Mouse (Mus musculus) hindbrain, embryonic 13.5 days (tissue): ENCODE data around the gene Hopx. TPM values are rescaled to one million over a fixed set of nuclear protein-coding genes. Genes with fewer than 3 reads are reported as not detected.

Experiments used
- ATAC-seq: fragments of 200-750 bp; cut with Nextera tagmentation; 2 replicates; pipeline ENCODE4 v1.8.0; 2017; ENCODE audit warnings: moderate TSS enrichment; ENCODE audit not compliant: low FRiP score
- H3K27ac ChIP-seq: fragments of 300-500 bp; sonication (generic); 2 replicates; pipeline ENCODE4 v1.5.1; 2015; ENCODE audit warnings: inconsistent platforms, mild to moderate bottlenecking, moderate library complexity
- H3K27me3 ChIP-seq: fragments of 300-500 bp; sonication (generic); 2 replicates; pipeline ENCODE4 v1.6.1; 2015; ENCODE audit warnings: mild to moderate bottlenecking, inconsistent platforms
- H3K36me3 ChIP-seq: fragments of 300-500 bp; sonication (generic); 2 replicates; pipeline ENCODE4 v1.6.1; 2015; ENCODE audit warnings: mild to moderate bottlenecking, inconsistent platforms
- H3K4me1 ChIP-seq: fragments of 300-500 bp; sonication (generic); replicated peaks from 2 replicates; pipeline ENCODE4 v1.6.1; 2015; ENCODE audit warnings: inconsistent platforms
- H3K4me2 ChIP-seq: fragments of 300-500 bp; sonication (generic); 2 replicates; pipeline ENCODE4 v1.6.1; 2015; ENCODE audit warnings: inconsistent platforms, mild to moderate bottlenecking, moderate library complexity
- H3K4me3 ChIP-seq: fragments of 300-500 bp; sonication (generic); 2 replicates; pipeline ENCODE4 v1.5.1; 2015; ENCODE audit warnings: mild to moderate bottlenecking, inconsistent platforms
- H3K9ac ChIP-seq: fragments of 300-500 bp; sonication (generic); 2 replicates; pipeline ENCODE4 v1.6.1; 2015; ENCODE audit warnings: mild to moderate bottlenecking, inconsistent platforms
- H3K9me3 ChIP-seq: fragments of 300-500 bp; sonication (generic); 2 replicates; pipeline ENCODE4 v1.6.1; 2016; ENCODE audit warnings: inconsistent platforms
- WGBS: fragments of 180-500 bp; shearing (Covaris S2); methylation state at CpG from one replicate; pipeline ENCODE4 v1.1.7; 2015; 5-methylcytosine and 5-hydroxymethylcytosine counted together
- polyA plus RNA-seq: library from polyadenylated mRNA; unstranded; fragments of >200 nt; fragmentation: Nextera tagmentation; extraction: Ambion mirVana; gene quantifications from 2 replicates; pipeline ENCODE4 v1.2.1, GENCODE M21; 2015

The Hopx gene
- polyA plus RNA-seq, 1 experiment from 2014 or later = 6.4 TPM

- 92% methylated on average over 10 of the region's 10 CpGs for WGBS
- H3K4me2 ChIP-seq = no peak overlapping the region
- no peak overlapping the region for H3K27ac ChIP-seq
- H3K36me3 ChIP-seq = no peaks in the 10 kb centered on the region
- no peak for ATAC-seq
- H3K27me3 ChIP-seq = no peaks in the 10 kb centered on the region
- no peaks in the 10 kb centered on the region for H3K9me3 ChIP-seq
- no peak overlapping the region for H3K4me3 ChIP-seq
- H3K9ac ChIP-seq = no peak overlapping the region
- H3K4me1 ChIP-seq = no peaks in the 10 kb centered on the region
Observed at GRCm38 (mm10) chr5:77038451-77038850, 76.5 kb downstream of the Hopx start.

Other genes starting within 250 kb of the Hopx start
- 19.6 and 21.3 TPM in 2 replicates for gene Aasdh, start 209.6 kb downstream of the Hopx start, polyA plus RNA-seq
- gene Paics, start 163.8 kb downstream of the Hopx start, polyA plus RNA-seq = 174 and 178 TPM in 2 replicates
- 12.1 and 13.0 TPM in 2 replicates for gene Ppat, start 163.5 kb downstream of the Hopx start, polyA plus RNA-seq
- 80.3 and 80.9 TPM in 2 replicates for gene Srp72, start 140.4 kb downstream of the Hopx start, polyA plus RNA-seq
- 0.35 TPM in 1 of 2 replicates, not detected in the other for gene Arl9, start 111.1 kb downstream of the Hopx start, polyA plus RNA-seq
- 0.32 and 1.0 TPM in 2 replicates for gene Thegl, start 99.1 kb downstream of the Hopx start, polyA plus RNA-seq
- 1.1 and 2.4 TPM in 2 replicates for gene Spink2, start 96.3 kb upstream of the Hopx start, polyA plus RNA-seq
- 9.8 and 10.1 TPM in 2 replicates for gene Rest, start 150.4 kb upstream of the Hopx start, polyA plus RNA-seq
- 32.5 and 32.8 TPM in 2 replicates for gene Noa1, start 195.0 kb upstream of the Hopx start, polyA plus RNA-seq
- gene Polr2b, start 195.0 kb upstream of the Hopx start, polyA plus RNA-seq = 69.2 and 70.0 TPM in 2 replicates